Mouse (Mus musculus) kidney, postnatal 4 days (tissue): ENCODE results near the gene B4galnt3.

ENCODE experiments used
- DNase-seq, 2 experiments: peaks; one replicate each; pipeline ENCODE4 v3.0.0; 2021; ENCODE audit warnings: mixed read lengths in 2 of 2

Gene B4galnt3

GRCm38 (mm10) chr6:120216702-120217101, 77.7 kb downstream of the B4galnt3 start:
- DNase-seq, result no peak

GRCm38 (mm10) chr6:120211536-120211935, 82.8 kb downstream of the B4galnt3 start:
- DNase-seq, result no peak

GRCm38 (mm10) chr6:120206586-120206985, 87.8 kb downstream of the B4galnt3 start:
- no peak for DNase-seq

- peak in 1 of 2 experiments; percentile 31 for DNase-seq
Observed at GRCm38 (mm10) chr6:120202406-120202805, 92.0 kb downstream of the B4galnt3 start.

- DNase-seq, result peak; percentile 17 to 28
Observed at GRCm38 (mm10) chr6:120201956-120202355, 92.4 kb downstream of the B4galnt3 start.

GRCm38 (mm10) chr6:120199638-120200394, 94.5 kb downstream of the B4galnt3 start:
- DNase-seq, result peak; percentile 27 to 30

- DNase-seq, result peak; percentile 87
Observed at GRCm38 (mm10) chr6:120197964-120198363, 96.4 kb downstream of the B4galnt3 start.

- peak; percentile 54 to 64 for DNase-seq
Observed at GRCm38 (mm10) chr6:120196837-120197236, 97.5 kb downstream of the B4galnt3 start.

GRCm38 (mm10) chr6:120194963-120195362, 99.4 kb downstream of the B4galnt3 start:
- DNase-seq, result peak; percentile 52 to 70

- no peak for DNase-seq
Observed at GRCm38 (mm10) chr6:120194305-120194704, 100.1 kb downstream of the B4galnt3 start.

- no peak for DNase-seq
Observed at GRCm38 (mm10) chr6:120193793-120194192, 100.6 kb downstream of the B4galnt3 start.

GRCm38 (mm10) chr6:120193174-120193573, 101.2 kb downstream of the B4galnt3 start:
- peak; percentile 86 to 91 for DNase-seq

GRCm38 (mm10) chr6:120192211-120192870, 102.0 kb downstream of the B4galnt3 start:
- DNase-seq, result peak; percentile 61 to 76

GRCm38 (mm10) chr6:120191396-120192170, 102.8 kb downstream of the B4galnt3 start:
- no peak for DNase-seq

GRCm38 (mm10) chr6:120190912-120191311, 103.4 kb downstream of the B4galnt3 start:
- no peak for DNase-seq

GRCm38 (mm10) chr6:120190365-120190764, 104.0 kb downstream of the B4galnt3 start:
- no peak for DNase-seq

GRCm38 (mm10) chr6:120189287-120189686, 105.1 kb downstream of the B4galnt3 start:
- no peak for DNase-seq

- DNase-seq, result peak; percentile 61 to 73
Observed at GRCm38 (mm10) chr6:120188376-120189235, 105.8 kb downstream of the B4galnt3 start.

GRCm38 (mm10) chr6:120187587-120188176, 106.7 kb downstream of the B4galnt3 start:
- DNase-seq, result peak; percentile 45 to 66

GRCm38 (mm10) chr6:120186594-120186993, 107.8 kb downstream of the B4galnt3 start:
- DNase-seq, result no peak

- DNase-seq, result no peak
Observed at GRCm38 (mm10) chr6:120185756-120186155, 108.6 kb downstream of the B4galnt3 start.
